Mouse (Mus musculus) cerebellum, postnatal 4 days (tissue): ENCODE results near the gene Usp20.

Experiments
- DNase-seq, 2 experiments: peaks; one replicate each; pipeline ENCODE4 v3.0.0; 2022; ENCODE audit warnings: low spot score in 2 of 2, mixed read lengths in 1 of 2

The Usp20 gene

DNA sequence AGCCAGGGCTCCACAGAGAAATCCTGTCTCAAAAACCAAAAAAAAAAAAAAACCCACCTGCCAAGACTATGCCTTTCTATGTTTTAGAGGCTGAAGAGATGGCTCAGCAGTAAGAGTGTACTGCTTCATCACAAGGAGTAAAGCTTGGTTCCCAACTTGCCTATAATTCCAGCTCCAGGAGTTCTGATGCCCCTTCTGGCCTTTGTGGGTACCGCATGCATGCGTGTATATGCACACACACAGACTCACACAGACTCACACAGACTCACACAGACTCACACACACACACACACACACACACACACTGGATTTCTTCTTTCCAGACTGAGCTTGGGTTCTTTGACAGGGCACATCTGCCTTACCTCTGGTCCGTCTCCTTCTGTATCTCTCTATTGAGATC is 58.0 kb downstream of the Usp20 start:
- no peak for DNase-seq

GRCm38 (mm10) chr2:31040487-31040886 is 58.4 kb downstream of the Usp20 start:
- DNase-seq, result no peak

GRCm38 (mm10) chr2:31041386-31041785 is 59.3 kb downstream of the Usp20 start:
- no peak for DNase-seq

GRCm38 (mm10) chr2:31042881-31043280 is 60.8 kb downstream of the Usp20 start:
- no peak for DNase-seq

DNA sequence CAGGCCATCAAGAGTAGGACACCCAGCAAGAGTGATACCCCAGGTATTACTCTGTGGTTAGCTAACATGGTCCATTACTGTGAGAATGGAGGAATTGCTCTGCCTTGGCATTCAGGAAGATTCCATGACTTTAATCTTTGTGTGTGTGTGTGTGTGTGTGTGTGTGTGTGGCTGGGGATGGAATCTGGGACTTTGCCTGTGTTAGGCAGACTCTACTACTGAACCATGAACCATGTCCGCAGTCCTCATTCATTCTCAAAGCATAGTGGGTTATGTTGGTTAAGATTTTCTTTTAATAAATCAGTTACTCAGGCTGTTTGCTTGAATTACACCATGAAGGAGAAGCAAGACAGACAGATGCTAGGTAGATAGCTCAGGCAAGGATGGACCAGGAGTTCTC is 61.8 kb downstream of the Usp20 start:
- no peak for DNase-seq

DNA sequence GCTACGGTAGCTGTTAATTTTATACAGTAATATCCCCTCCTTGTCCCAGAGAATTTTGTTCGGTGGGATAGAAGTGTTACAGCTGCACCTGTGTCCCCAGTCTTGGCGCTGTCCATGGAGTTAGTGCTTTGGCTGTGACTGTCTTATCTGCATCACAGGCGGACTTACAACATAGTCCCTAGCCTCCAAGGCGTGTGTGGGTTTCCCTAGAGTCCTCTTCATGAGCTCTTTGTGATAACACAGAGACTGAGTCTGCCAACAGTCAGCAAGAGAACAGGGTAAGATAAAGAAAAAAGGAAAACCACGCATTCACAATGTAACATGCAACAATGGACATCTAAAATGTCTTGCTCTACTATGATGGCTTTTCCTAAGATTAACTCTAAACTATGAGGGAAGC is 66.0 kb downstream of the Usp20 start:
- DNase-seq, result no peak

GRCm38 (mm10) chr2:31052441-31052840 is 70.4 kb downstream of the Usp20 start:
- DNase-seq, result no peak

- DNase-seq, result no peak
Observed at GRCm38 (mm10) chr2:31053426-31053825, 71.3 kb downstream of the Usp20 start.

GRCm38 (mm10) chr2:31053851-31054340 is 71.8 kb downstream of the Usp20 start:
- DNase-seq, result no peak

DNA sequence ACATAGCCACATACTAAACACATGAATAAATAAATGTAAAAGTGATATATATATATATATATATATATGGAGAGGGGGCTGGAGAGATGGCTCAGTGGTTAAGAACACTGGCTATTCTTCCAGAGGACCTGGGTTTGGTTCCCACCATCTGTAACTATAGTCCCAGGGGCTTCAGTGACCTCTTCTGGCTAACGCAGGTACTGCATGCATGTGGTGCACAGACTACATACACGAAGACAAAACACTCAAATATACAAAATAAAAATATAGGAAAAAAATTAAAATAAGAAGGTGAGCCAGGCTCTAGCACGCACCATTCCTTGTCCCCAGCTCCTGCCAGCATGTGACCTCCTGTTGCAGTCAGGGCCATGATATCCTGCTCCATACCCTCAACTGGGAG is 74.0 kb downstream of the Usp20 start:
- DNase-seq, result no peak

- no peak for DNase-seq
Observed at GRCm38 (mm10) chr2:31057549-31058177, 75.6 kb downstream of the Usp20 start.

DNA sequence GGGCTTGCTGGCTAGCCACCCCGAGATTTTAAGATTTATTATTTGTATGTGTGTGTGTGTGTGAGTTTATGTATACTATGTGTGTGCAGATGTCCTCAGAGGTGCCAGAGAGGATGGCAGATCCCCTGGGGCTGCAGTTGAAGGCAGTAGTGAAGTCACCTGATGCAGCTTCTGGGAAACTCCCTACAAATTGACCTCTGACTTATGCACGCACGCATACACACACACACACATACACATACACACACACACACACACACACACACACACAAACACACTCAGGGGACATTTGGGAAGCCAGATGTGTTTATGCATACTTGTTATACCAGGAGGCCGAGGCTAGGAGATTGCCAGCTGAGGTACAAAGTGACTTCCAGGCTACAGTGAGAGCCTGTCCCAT is 76.4 kb downstream of the Usp20 start:
- DNase-seq, result no peak

DNA sequence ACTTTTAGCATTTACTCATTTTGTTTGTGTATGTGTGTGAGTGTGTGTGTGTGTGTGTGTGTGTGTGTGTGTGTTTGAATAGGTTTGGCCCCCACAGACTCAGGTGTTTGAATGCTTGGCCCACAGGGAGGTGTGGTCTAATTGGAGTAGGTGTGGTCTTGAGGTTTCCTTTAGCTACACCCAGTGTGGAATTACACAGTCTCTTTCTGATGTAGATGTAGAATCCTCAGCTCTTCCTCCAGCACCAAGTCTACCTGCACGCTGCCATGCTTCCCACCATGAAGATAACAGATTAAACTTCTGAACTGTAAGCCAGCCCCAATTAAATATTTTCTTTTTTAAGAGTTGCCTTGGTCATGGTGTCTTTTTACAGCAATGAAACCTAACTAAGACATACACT is 78.2 kb downstream of the Usp20 start:
- no peak for DNase-seq

- peak in 1 of 2 experiments; percentile 31 for DNase-seq
Observed at GRCm38 (mm10) chr2:31060787-31061730, 79.0 kb downstream of the Usp20 start.

- no peak for DNase-seq
Observed at GRCm38 (mm10) chr2:31061868-31062628, 80.0 kb downstream of the Usp20 start.

DNA sequence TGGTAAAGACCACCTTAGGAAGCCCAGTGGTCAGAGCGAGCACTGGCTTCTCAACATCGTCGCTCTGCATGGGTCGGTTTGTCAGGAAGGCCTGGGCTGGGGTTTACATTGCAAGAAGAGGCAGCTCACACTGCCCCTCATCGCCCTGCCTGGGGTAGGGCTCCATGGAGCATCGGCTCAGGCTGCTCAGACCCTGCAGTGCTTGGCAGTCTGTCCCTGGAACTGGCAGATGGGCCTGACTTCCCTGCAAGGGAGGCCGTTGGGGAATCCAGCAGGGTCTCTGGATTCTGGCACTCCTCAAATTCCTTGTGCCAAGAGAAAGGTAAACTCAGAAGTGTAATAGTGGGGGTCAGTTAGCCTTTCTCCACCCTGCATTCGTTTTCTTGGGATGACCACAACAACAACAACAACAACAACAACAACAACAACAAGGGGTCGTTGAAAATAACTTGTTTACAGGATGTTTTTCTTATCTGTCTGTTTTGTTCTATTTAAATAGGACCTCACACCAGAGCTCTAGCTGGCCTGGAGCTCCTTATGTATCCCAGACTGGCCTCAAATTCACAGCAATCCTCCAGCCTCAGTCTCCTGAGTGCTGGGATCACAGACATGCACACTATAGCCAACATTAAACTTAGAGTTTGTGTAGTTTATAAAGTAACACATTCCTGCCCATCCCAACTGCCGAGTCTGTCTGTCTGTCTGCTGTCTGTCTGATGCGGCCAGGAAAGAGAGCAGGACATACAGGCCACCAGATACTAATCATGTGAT is 84.1 kb downstream of the Usp20 start:
- DNase-seq, result peak in 1 of 2 experiments; percentile 68

DNA sequence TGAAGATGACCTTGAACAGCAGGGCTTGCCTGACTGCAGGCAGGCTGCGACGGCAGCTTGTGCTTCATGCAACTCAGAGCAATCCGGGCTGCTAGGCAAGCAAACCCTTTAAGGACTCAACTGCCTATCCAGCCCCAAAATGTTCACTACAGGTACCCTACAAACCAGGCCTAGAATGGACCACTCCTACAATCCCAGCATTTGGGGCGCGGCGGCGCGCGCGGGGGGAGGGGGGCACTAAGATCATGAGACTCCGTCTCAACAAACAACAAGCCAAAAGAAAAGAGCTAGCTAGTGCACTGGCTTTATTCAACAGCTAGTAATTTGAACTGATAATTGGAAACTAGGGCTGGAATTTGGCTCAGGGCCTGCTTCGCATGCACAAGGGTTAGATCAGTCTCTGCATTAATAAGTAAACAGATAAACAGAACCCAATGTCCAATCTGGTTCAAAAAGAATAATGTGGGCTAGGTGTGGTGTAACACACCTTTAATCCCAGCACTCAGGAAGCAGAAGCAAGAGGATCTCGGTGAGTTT is 85.0 kb downstream of the Usp20 start:
- DNase-seq, result no peak

GRCm38 (mm10) chr2:31067696-31068245 is 85.7 kb downstream of the Usp20 start:
- no peak for DNase-seq

GRCm38 (mm10) chr2:31068246-31069113 is 86.4 kb downstream of the Usp20 start:
- DNase-seq, result peak in 1 of 2 experiments; percentile 47

DNA sequence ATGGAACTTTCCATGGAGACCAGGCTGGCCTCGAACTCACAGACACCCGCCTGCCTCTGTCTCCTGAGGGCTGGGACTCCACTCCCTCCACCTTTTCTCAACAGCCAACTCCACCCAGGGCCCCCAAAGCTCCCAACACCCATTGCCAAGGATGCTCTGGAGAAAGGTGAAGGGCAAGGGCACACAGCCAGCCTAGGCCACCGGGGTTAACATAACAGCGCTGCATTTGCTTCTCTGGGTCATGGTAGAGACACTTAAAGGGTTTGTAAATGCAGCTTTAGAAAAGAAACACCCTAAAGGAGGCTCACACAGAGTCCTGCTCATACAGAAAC is 87.0 kb downstream of the Usp20 start:
- no peak for DNase-seq
